Mouse (Mus musculus): ENCODE results near the gene Tbx10.
"Not testable (repeated sequence)": the region's sequence is repeated elsewhere in the genome, so short reads cannot be mapped to it uniquely, and the experiment has no call there.

GRCm38 (mm10) chr19:4049069-4049468 is 56.5 kb downstream of the Tbx10 start:
- not testable (repeated sequence) for TF ChIP-seq POLR2A (IDR thresholded peaks at IDR 0.05; ENCODE audit: insufficient read depth, low read depth, low read length)
- peak; percentile 29 for TF ChIP-seq CTCF (IDR thresholded peaks at IDR 0.05)

All from heart, adult 2 months (tissue).